Mouse (Mus musculus): ENCODE measurements around the gene Eif2b4.

DNA sequence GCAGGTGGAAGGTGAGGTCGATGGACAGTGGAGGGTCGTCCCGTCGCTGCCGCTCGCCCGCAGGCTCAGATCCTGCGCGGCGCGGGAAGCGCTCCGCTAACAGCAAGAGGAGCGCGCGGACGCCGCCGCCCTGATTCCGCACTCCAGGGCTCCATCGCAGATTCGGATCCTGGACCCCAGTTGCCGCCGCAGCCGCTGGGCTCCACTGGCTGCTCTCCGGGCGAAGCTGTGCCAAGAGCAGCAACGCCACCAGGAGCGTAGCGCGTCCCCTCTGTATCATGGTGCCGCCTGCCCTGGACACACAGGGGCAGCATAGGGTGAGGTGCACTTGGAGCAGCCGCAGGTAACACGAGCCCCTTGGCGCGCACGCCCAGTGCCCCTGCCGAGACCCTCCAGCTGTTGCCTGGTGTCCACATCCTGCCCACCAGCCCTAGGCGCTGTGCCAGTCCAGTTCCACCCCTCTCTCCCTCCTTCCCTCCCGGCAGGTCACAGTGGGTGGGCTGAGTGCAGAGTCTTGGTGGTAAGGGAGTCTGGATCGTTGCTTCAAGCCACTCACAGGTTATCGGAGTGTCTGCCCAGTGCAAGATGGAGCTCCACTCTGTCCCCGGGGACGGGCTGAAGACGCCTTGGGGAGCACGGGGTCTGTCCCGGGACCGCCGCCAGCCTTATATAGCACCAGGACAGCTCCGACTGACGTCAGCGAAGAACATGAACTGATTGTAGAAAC, 54.8 kb downstream of the Eif2b4 start, which contains the start of gene Ucn:
- TF ChIP-seq CTCF (IDR thresholded peaks at IDR 0.05): no peak
- no peak for TF ChIP-seq EP300 (IDR thresholded peaks at IDR 0.05)

All from lung, postnatal 0 days (tissue).